Mouse (Mus musculus): ENCODE measurements around the gene Ell2. TPM values are rescaled to one million over a fixed set of nuclear protein-coding genes. Genes with fewer than 3 reads are reported as not detected.

Gene Ell2
- polyA plus RNA-seq, 1 experiment from 2014 or later = 3.9 TPM

- Histone ChIP-seq H3K4me2 (replicated peaks; ENCODE audit: low read depth, low read length) (no peak overlapping the region), H3K4me1 (ENCODE audit: control insufficient read depth, insufficient read depth, low read length) (no peaks in the 10 kb centered on the region), H3K9ac (ENCODE audit: low read depth, low read length) (no peak overlapping the region), H3K27me3 (ENCODE audit: control insufficient read depth, insufficient read depth, low read length) (no peaks in the 10 kb centered on the region), H3K9me3 (ENCODE audit: control insufficient read depth, low read length) (no peaks in the 10 kb centered on the region), H3K36me3 (ENCODE audit: control insufficient read depth, insufficient read depth, low read length) (no peaks in the 10 kb centered on the region), H3K4me3 (ENCODE audit: low read length) (no peak overlapping the region), H3K27ac (ENCODE audit: low read depth, low read length) (no peak overlapping the region)
- no peak for ATAC-seq (ENCODE audit: low FRiP score, low TSS enrichment)
- 77% methylated on average over 2 of the region's 2 CpGs for WGBS
These were observed 44.2 kb downstream of the Ell2 start for GRCm38 (mm10) chr13:75750785-75751184.

GRCm38 (mm10) chr13:75752216-75752938, 45.8 kb downstream of the Ell2 start:
- WGBS = 94% methylated on average over 5 of the region's 5 CpGs
- ATAC-seq (ENCODE audit: low FRiP score, low TSS enrichment) = no peak

GRCm38 (mm10) chr13:75754398-75754797, 47.8 kb downstream of the Ell2 start:
- no peak for ATAC-seq (ENCODE audit: low FRiP score, low TSS enrichment)
- H3K9me3 ChIP-seq (ENCODE audit: control insufficient read depth, low read length) = no peaks in the 10 kb centered on the region

More at GRCm38 (mm10) chr13:75752216-75752938, 45.8 kb downstream of the Ell2 start:
- H3K27me3 ChIP-seq (ENCODE audit: control insufficient read depth, insufficient read depth, low read length) = no peaks in the 10 kb centered on the region
- no peak overlapping the region for H3K4me2 ChIP-seq (replicated peaks; ENCODE audit: low read depth, low read length)
- H3K4me3 ChIP-seq (ENCODE audit: low read length) = no peak overlapping the region
- no peaks in the 10 kb centered on the region for H3K9me3 ChIP-seq (ENCODE audit: control insufficient read depth, low read length)
- no peaks in the 10 kb centered on the region for H3K36me3 ChIP-seq (ENCODE audit: control insufficient read depth, insufficient read depth, low read length)
- no peak overlapping the region for H3K27ac ChIP-seq (ENCODE audit: low read depth, low read length)
- H3K4me1 ChIP-seq (ENCODE audit: control insufficient read depth, insufficient read depth, low read length) = no peaks in the 10 kb centered on the region
- H3K9ac ChIP-seq (ENCODE audit: low read depth, low read length) = no peak overlapping the region

GRCm38 (mm10) chr13:75760859-75761548, 54.4 kb downstream of the Ell2 start:
- no peak for ATAC-seq (ENCODE audit: low FRiP score, low TSS enrichment)
- Histone ChIP-seq H3K27ac (ENCODE audit: low read depth, low read length) (no peak overlapping the region), H3K4me3 (ENCODE audit: low read length) (no peak overlapping the region), H3K27me3 (ENCODE audit: control insufficient read depth, insufficient read depth, low read length) (no peaks in the 10 kb centered on the region), H3K9me3 (ENCODE audit: control insufficient read depth, low read length) (no peaks in the 10 kb centered on the region), H3K9ac (ENCODE audit: low read depth, low read length) (no peak overlapping the region), H3K4me2 (replicated peaks; ENCODE audit: low read depth, low read length) (no peak overlapping the region), H3K36me3 (ENCODE audit: control insufficient read depth, insufficient read depth, low read length) (no peaks in the 10 kb centered on the region), H3K4me1 (ENCODE audit: control insufficient read depth, insufficient read depth, low read length) (no peaks in the 10 kb centered on the region)
- 94% methylated on average over 4 of the region's 4 CpGs for WGBS

More at GRCm38 (mm10) chr13:75754398-75754797, 47.8 kb downstream of the Ell2 start:
- no peak overlapping the region for H3K4me3 ChIP-seq (ENCODE audit: low read length)
- H3K27me3 ChIP-seq (ENCODE audit: control insufficient read depth, insufficient read depth, low read length) = no peaks in the 10 kb centered on the region
- no peak overlapping the region for H3K9ac ChIP-seq (ENCODE audit: low read depth, low read length)
- no peak overlapping the region for H3K4me2 ChIP-seq (replicated peaks; ENCODE audit: low read depth, low read length)
- H3K4me1 ChIP-seq (ENCODE audit: control insufficient read depth, insufficient read depth, low read length) = no peaks in the 10 kb centered on the region
- whole genome bisulfite sequencing = 91% methylated on average over 5 of the region's 5 CpGs
- H3K27ac ChIP-seq (ENCODE audit: low read depth, low read length) = no peak overlapping the region
- no peaks in the 10 kb centered on the region for H3K36me3 ChIP-seq (ENCODE audit: control insufficient read depth, insufficient read depth, low read length)

GRCm38 (mm10) chr13:75762759-75763158, 56.2 kb downstream of the Ell2 start:
- no peak overlapping the region for H3K27ac ChIP-seq (ENCODE audit: low read depth, low read length)
- H3K36me3 ChIP-seq (ENCODE audit: control insufficient read depth, insufficient read depth, low read length) = no peaks in the 10 kb centered on the region
- H3K4me3 ChIP-seq (ENCODE audit: low read length) = no peak overlapping the region
- H3K4me2 ChIP-seq (replicated peaks; ENCODE audit: low read depth, low read length) = no peak overlapping the region
- no peak overlapping the region for H3K9ac ChIP-seq (ENCODE audit: low read depth, low read length)
- H3K9me3 ChIP-seq (ENCODE audit: control insufficient read depth, low read length) = no peaks in the 10 kb centered on the region
- ATAC-seq (ENCODE audit: low FRiP score, low TSS enrichment) = no peak
- no peaks in the 10 kb centered on the region for H3K4me1 ChIP-seq (ENCODE audit: control insufficient read depth, insufficient read depth, low read length)
- 85% methylated on average over 4 of the region's 4 CpGs for WGBS
- H3K27me3 ChIP-seq (ENCODE audit: control insufficient read depth, insufficient read depth, low read length) = no peaks in the 10 kb centered on the region

- H3K27me3 ChIP-seq (ENCODE audit: control insufficient read depth, insufficient read depth, low read length) = no peaks in the 10 kb centered on the region
- no peak overlapping the region for H3K9ac ChIP-seq (ENCODE audit: low read depth, low read length)
- H3K4me3 ChIP-seq (ENCODE audit: low read length) = no peak overlapping the region
- no peak for ATAC-seq (ENCODE audit: low FRiP score, low TSS enrichment)
- no peaks in the 10 kb centered on the region for H3K4me1 ChIP-seq (ENCODE audit: control insufficient read depth, insufficient read depth, low read length)
- H3K4me2 ChIP-seq (replicated peaks; ENCODE audit: low read depth, low read length) = no peak overlapping the region
- H3K36me3 ChIP-seq (ENCODE audit: control insufficient read depth, insufficient read depth, low read length) = no peaks in the 10 kb centered on the region
- WGBS = 31% methylated on average over 3 of the region's 3 CpGs
- no peaks in the 10 kb centered on the region for H3K9me3 ChIP-seq (ENCODE audit: control insufficient read depth, low read length)
- H3K27ac ChIP-seq (ENCODE audit: low read depth, low read length) = no peak overlapping the region
These were observed 56.7 kb downstream of the Ell2 start for GRCm38 (mm10) chr13:75763280-75763679.

GRCm38 (mm10) chr13:75765742-75766141, 59.2 kb downstream of the Ell2 start:
- Histone ChIP-seq H3K27me3 (ENCODE audit: control insufficient read depth, insufficient read depth, low read length) (no peaks in the 10 kb centered on the region), H3K27ac (ENCODE audit: low read depth, low read length) (no peak overlapping the region), H3K4me2 (replicated peaks; ENCODE audit: low read depth, low read length) (no peak overlapping the region), H3K9ac (ENCODE audit: low read depth, low read length) (no peak overlapping the region), H3K4me1 (ENCODE audit: control insufficient read depth, insufficient read depth, low read length) (no peaks in the 10 kb centered on the region), H3K36me3 (ENCODE audit: control insufficient read depth, insufficient read depth, low read length) (no peaks in the 10 kb centered on the region), H3K4me3 (ENCODE audit: low read length) (no peak overlapping the region), H3K9me3 (ENCODE audit: control insufficient read depth, low read length) (no peaks in the 10 kb centered on the region)
- WGBS = 58% methylated on average over 1 of the region's 1 CpGs
- no peak for ATAC-seq (ENCODE audit: low FRiP score, low TSS enrichment)

- Histone ChIP-seq H3K36me3 (ENCODE audit: control insufficient read depth, insufficient read depth, low read length) (no peaks in the 10 kb centered on the region), H3K4me2 (replicated peaks; ENCODE audit: low read depth, low read length) (no peak overlapping the region), H3K9ac (ENCODE audit: low read depth, low read length) (no peak overlapping the region), H3K4me3 (ENCODE audit: low read length) (no peak overlapping the region), H3K9me3 (ENCODE audit: control insufficient read depth, low read length) (no peaks in the 10 kb centered on the region), H3K27me3 (ENCODE audit: control insufficient read depth, insufficient read depth, low read length) (no peaks in the 10 kb centered on the region), H3K4me1 (ENCODE audit: control insufficient read depth, insufficient read depth, low read length) (no peaks in the 10 kb centered on the region), H3K27ac (ENCODE audit: low read depth, low read length) (no peak overlapping the region)
- 65% methylated on average over 5 of the region's 5 CpGs for WGBS
- ATAC-seq (ENCODE audit: low FRiP score, low TSS enrichment) = no peak
These were observed 59.7 kb downstream of the Ell2 start for GRCm38 (mm10) chr13:75766238-75766637.

- Histone ChIP-seq H3K36me3 (ENCODE audit: control insufficient read depth, insufficient read depth, low read length) (no peaks in the 10 kb centered on the region), H3K4me2 (replicated peaks; ENCODE audit: low read depth, low read length) (no peak overlapping the region), H3K27me3 (ENCODE audit: control insufficient read depth, insufficient read depth, low read length) (no peaks in the 10 kb centered on the region), H3K27ac (ENCODE audit: low read depth, low read length) (no peak overlapping the region), H3K4me3 (ENCODE audit: low read length) (no peak overlapping the region), H3K4me1 (ENCODE audit: control insufficient read depth, insufficient read depth, low read length) (no peaks in the 10 kb centered on the region), H3K9me3 (ENCODE audit: control insufficient read depth, low read length) (no peaks in the 10 kb centered on the region), H3K9ac (ENCODE audit: low read depth, low read length) (no peak overlapping the region)
- ATAC-seq (ENCODE audit: low FRiP score, low TSS enrichment) = no peak
- WGBS = 93% methylated on average over 2 of the region's 2 CpGs
These were observed 60.4 kb downstream of the Ell2 start for GRCm38 (mm10) chr13:75766967-75767366.

Data from kidney, embryonic 14.5 days (tissue).